Mouse (Mus musculus): ENCODE measurements around the gene Olfr955. TPM values are rescaled to one million over a fixed set of nuclear protein-coding genes. Genes with fewer than 3 reads are reported as not detected.

Gene Olfr955
- polyA plus RNA-seq (2021) = not detected

GRCm38 (mm10) chr9:39471844-39472243, at the start of gene Olfr955:
Gene Olfr955, minus strand, starts transcription at chr9:39471944.
- ATAC-seq (no peak), DNase-seq (ENCODE audit: low read depth, low spot score) (no peak)
- POLR2A ChIA-PET = no interaction called here
- CTCF ChIA-PET = no interaction called here
- no peak for TF ChIP-seq CTCF (IDR thresholded peaks at IDR 0.05)
- in situ Hi-C loops (cut with MboI; ENCODE audit: low pct_unique_long_range_greater_than_20kb) = no loop called here
- H3K27me3 ChIP-seq = no peaks in the 10 kb centered on the region

DNA sequence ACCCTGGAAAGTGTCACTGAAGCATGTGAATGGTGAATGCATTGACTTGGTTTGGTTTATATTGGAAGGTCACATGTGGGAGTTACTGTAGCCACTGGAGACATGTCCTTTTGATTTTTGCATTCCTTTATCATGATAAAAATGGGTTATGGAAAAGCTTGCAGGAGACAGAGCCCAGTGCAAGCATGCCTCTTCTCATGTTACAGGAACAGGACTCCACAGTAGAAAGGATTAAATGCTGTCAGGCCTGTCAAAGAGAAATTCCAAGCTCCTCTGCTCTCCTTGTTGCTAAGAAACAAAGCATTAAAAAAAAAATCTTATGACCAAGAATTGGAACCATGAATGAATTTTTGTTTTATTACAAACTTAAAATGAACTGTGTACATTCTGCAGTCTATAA, 46.9 kb upstream of the Olfr955 start:
- ChIA-PET POLR2A (no interaction called here), CTCF (no interaction called here)
- TF ChIP-seq CTCF (IDR thresholded peaks at IDR 0.05) = no peak
- in situ Hi-C loops (cut with MboI; ENCODE audit: low pct_unique_long_range_greater_than_20kb) = loop anchor here (25.0 kb wide), 1 partner anchor 819 kb away; no protein-coding TSS in a partner anchor
- no peak for ATAC-seq
- DNase-seq (ENCODE audit: low read depth, low spot score) = no peak
- peaks cover 5% of the 10 kb centered on the region for H3K27me3 ChIP-seq

DNA sequence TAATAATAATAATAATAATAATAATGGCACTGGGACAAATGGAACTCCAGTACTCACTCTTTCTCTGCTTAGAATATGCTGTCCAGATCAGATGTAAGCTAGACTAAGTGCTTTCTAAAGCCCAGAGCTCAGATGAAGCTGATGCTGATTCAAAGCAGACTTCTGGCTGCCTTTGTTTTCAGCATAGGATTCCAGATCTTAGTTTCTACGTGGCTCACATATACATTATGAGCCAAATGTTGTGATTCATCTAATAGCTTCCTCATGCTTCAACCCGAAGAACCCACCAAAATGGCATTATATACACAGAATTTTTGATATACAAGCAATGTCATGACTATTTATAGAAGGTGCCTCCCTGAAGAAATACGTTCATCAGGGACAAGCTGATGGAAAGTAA, 43.8 kb upstream of the Olfr955 start, which contains the start of gene Olfr957:
Gene Olfr957, minus strand, starts transcription at position 279 of the 400 bp plus-strand sequence.
- no peak for ATAC-seq
- DNase-seq (ENCODE audit: low read depth, low spot score) = no peak
- peaks cover 5% of the 10 kb centered on the region for H3K27me3 ChIP-seq
- TF ChIP-seq CTCF (IDR thresholded peaks at IDR 0.05) = no peak
- in situ Hi-C loops (cut with MboI; ENCODE audit: low pct_unique_long_range_greater_than_20kb) = loop anchor here (25.0 kb wide), 1 partner anchor 822 kb away; no protein-coding TSS in a partner anchor
- POLR2A ChIA-PET = no interaction called here
- CTCF ChIA-PET = no interaction called here

DNA sequence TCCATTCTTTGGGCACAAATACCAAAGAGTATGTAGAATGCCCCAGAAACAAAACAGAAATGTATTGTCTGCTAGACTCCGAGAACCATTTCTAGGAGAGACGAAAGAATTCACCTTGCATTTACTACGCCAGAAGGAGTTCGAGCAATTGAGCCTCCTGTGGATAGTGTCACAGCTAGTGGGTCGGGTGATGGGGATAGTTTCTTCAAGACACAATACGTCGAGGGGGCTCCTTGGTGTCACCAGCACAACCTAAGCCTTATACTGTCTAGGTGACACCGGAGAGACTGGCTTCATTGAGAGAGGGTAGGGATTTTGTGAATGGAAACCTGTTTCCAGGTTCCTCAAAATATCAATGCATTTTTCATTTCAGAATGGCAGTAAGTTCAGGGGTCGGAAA, 37.7 kb upstream of the Olfr955 start:
- peaks cover 5% of the 10 kb centered on the region for H3K27me3 ChIP-seq
- ChIA-PET CTCF (no interaction called here), POLR2A (no interaction called here)
- ATAC-seq = no peak
- TF ChIP-seq CTCF (IDR thresholded peaks at IDR 0.05) = no peak
- DNase-seq (ENCODE audit: low read depth, low spot score) = no peak
- in situ Hi-C loops (cut with MboI; ENCODE audit: low pct_unique_long_range_greater_than_20kb) = loop anchor here (10.0 to 25.0 kb wide), 2 partner anchors 715 to 828 kb away; no protein-coding TSS in a partner anchor

GRCm38 (mm10) chr9:39508998-39509397, 37.3 kb upstream of the Olfr955 start:
- H3K27me3 ChIP-seq = peaks cover 2% of the 10 kb centered on the region
- DNase-seq (ENCODE audit: low read depth, low spot score) (peak; percentile 1), ATAC-seq (peak; percentile 65)
- CTCF ChIA-PET = no interaction called here
- POLR2A ChIA-PET = no interaction called here
- in situ Hi-C loops (cut with MboI; ENCODE audit: low pct_unique_long_range_greater_than_20kb) = loop anchor here (10.0 to 25.0 kb wide), 2 partner anchors 716 to 828 kb away; no protein-coding TSS in a partner anchor
- peak; percentile 71 for TF ChIP-seq CTCF (IDR thresholded peaks at IDR 0.05)

DNA sequence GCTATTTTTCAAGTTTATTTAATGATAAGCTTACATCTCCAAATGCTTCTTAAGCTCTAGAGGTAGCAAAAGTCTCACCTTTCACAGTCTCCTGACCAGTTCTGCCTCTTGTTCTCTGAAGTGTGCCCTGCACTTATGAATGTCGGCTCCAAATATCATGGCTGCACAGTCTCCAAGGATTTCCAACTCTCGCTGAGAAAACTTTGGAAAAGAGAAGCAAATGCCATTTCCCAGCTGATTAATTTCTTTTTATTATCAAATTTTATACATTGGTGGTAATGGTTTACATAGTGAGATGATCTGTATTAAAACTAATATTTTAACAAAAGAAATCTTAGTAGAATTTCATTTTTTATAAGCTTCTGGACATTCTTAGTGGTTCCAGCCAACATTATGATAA, 22.2 kb upstream of the Olfr955 start, which contains the start of gene Olfr44:
Gene Olfr44, minus strand, starts transcription at position 101 of the 400 bp plus-strand sequence.
- ChIA-PET CTCF (no interaction called here), POLR2A (no interaction called here)
- H3K27me3 ChIP-seq = no peaks in the 10 kb centered on the region
- DNase-seq (ENCODE audit: low read depth, low spot score) (no peak), ATAC-seq (no peak)
- no peak for TF ChIP-seq CTCF (IDR thresholded peaks at IDR 0.05)
- in situ Hi-C loops (cut with MboI; ENCODE audit: low pct_unique_long_range_greater_than_20kb) = no loop called here

- CTCF ChIA-PET = no interaction called here
- no peaks in the 10 kb centered on the region for H3K27me3 ChIP-seq
- POLR2A ChIA-PET = no interaction called here
- in situ Hi-C loops (cut with MboI; ENCODE audit: low pct_unique_long_range_greater_than_20kb) = no loop called here
- DNase-seq (ENCODE audit: low read depth, low spot score) (no peak), ATAC-seq (no peak)
- TF ChIP-seq CTCF (IDR thresholded peaks at IDR 0.05) = no peak
Measured at GRCm38 (mm10) chr9:39456401-39456800, 15.3 kb downstream of the Olfr955 start, which contains the start of gene Olfr954. Gene Olfr954, plus strand, starts transcription at chr9:39456701.

- CTCF ChIA-PET = no interaction called here
- no peak for ATAC-seq
- POLR2A ChIA-PET = no interaction called here
- H3K27me3 ChIP-seq = no peaks in the 10 kb centered on the region
- TF ChIP-seq CTCF (IDR thresholded peaks at IDR 0.05) = no peak
- in situ Hi-C loops (cut with MboI; ENCODE audit: low pct_unique_long_range_greater_than_20kb) = no loop called here
- no peak for DNase-seq (ENCODE audit: low read depth, low spot score)
Measured at GRCm38 (mm10) chr9:39427048-39427447, 44.7 kb downstream of the Olfr955 start, which contains the start of gene Olfr952. Gene Olfr952, minus strand, starts transcription at chr9:39427148.

Other genes starting within 250 kb of the Olfr955 start
- gene Olfr1537, start 221.9 kb downstream of the Olfr955 start, polyA plus RNA-seq (2021) = not detected
- not detected for gene Olfr945, start 195.1 kb downstream of the Olfr955 start, polyA plus RNA-seq (2021)
- gene Olfr948, start 145.9 kb downstream of the Olfr955 start, polyA plus RNA-seq (2021) = not detected
- not detected for gene Olfr951, start 84.5 kb downstream of the Olfr955 start, polyA plus RNA-seq (2021)
- not detected for gene Olfr952, start 44.8 kb downstream of the Olfr955 start, polyA plus RNA-seq (2021)
- gene Olfr954, start 15.2 kb downstream of the Olfr955 start, polyA plus RNA-seq (2021) = not detected
- not detected for gene Olfr44, start 22.1 kb upstream of the Olfr955 start, polyA plus RNA-seq (2021)
- not detected for gene Olfr957, start 43.9 kb upstream of the Olfr955 start, polyA plus RNA-seq (2021)
- gene Olfr958, start 82.1 kb upstream of the Olfr955 start, polyA plus RNA-seq (2021) = not detected
- not detected for gene Olfr959, start 103.6 kb upstream of the Olfr955 start, polyA plus RNA-seq (2021)
- gene AW551984, start 132.5 kb upstream of the Olfr955 start, polyA plus RNA-seq (2021) = not detected
- gene Olfr148, start 138.7 kb upstream of the Olfr955 start, polyA plus RNA-seq (2021) = not detected
- gene Olfr960, start 149.4 kb upstream of the Olfr955 start, polyA plus RNA-seq (2021) = not detected
- not detected for gene Olfr961, start 173.1 kb upstream of the Olfr955 start, polyA plus RNA-seq (2021)
- not detected for gene Olfr963, start 195.3 kb upstream of the Olfr955 start, polyA plus RNA-seq (2021)
- gene Olfr149, start 235.2 kb upstream of the Olfr955 start, polyA plus RNA-seq (2021) = not detected
- gene Olfr965, start 239.4 kb upstream of the Olfr955 start, polyA plus RNA-seq (2021) = not detected

All from Patski (cell line).